Mouse (Mus musculus) ES-Bruce4 (cell line): ENCODE results near the gene Mrpl10. TPM values are rescaled to one million over a fixed set of nuclear protein-coding genes. Genes with fewer than 3 reads are reported as not detected.

Source experiments
- H3K27ac ChIP-seq: 2 replicates; pipeline ENCODE4 v1.5.1; 2012; ENCODE audit warnings: low read length, inconsistent platforms; ENCODE audit not compliant: insufficient read depth
- H3K27me3 ChIP-seq: 2 replicates; pipeline ENCODE4 v1.6.1; 2012; ENCODE audit warnings: mild to moderate bottlenecking, low read length, inconsistent platforms; ENCODE audit not compliant: control insufficient read depth, poor library complexity, insufficient read depth, severe bottlenecking
- H3K36me3 ChIP-seq: 2 replicates; pipeline ENCODE4 v1.6.1; 2012; ENCODE audit warnings: inconsistent platforms, mild to moderate bottlenecking, low read length, moderate library complexity; ENCODE audit not compliant: control insufficient read depth, poor library complexity, insufficient read depth, severe bottlenecking
- H3K4me1 ChIP-seq: one replicate; pipeline ENCODE4 v1.8.1; 2011; ENCODE audit warnings: low read length; ENCODE audit not compliant: control insufficient read depth, insufficient read depth
- H3K4me3 ChIP-seq: 2 replicates; pipeline ENCODE4 v1.5.1; 2011; ENCODE audit warnings: low read depth, mild to moderate bottlenecking, low read length
- H3K9ac ChIP-seq: 2 replicates; pipeline ENCODE4 v1.6.1; 2012; ENCODE audit warnings: low read depth, mild to moderate bottlenecking, inconsistent platforms; ENCODE audit not compliant: poor library complexity, severe bottlenecking
- H3K9me3 ChIP-seq: replicated peaks from 2 replicates; pipeline ENCODE4 v1.6.1; 2012; ENCODE audit warnings: mild to moderate bottlenecking, low read length, inconsistent platforms; ENCODE audit not compliant: control insufficient read depth, poor library complexity, insufficient read depth, severe bottlenecking
- CTCF ChIP-seq: IDR thresholded peaks from one replicate; pipeline ENCODE4 v1.8.1; 2011; ENCODE audit warnings: low read depth, low read length
- EP300 ChIP-seq: IDR thresholded peaks from 2 replicates; pipeline ENCODE4 v1.6.1; 2011; ENCODE audit warnings: low read depth, low read length; ENCODE audit not compliant: insufficient read depth
- POLR2A ChIP-seq: IDR thresholded peaks from one replicate; pipeline ENCODE4 v1.8.1; 2011; ENCODE audit warnings: low read length; ENCODE audit not compliant: insufficient read depth
- polyA plus RNA-seq: library from polyadenylated mRNA; stranded (reverse); fragments of >200 nt; gene quantifications from 2 replicates; pipeline ENCODE4 v1.2.4, GENCODE M21; 2011; ENCODE audit warnings: low read depth; ENCODE audit not compliant: missing spikeins, insufficient read depth, insufficient read length

The Mrpl10 gene
- polyA plus RNA-seq, 1 experiment = 62.6 TPM

- Histone ChIP-seq H3K4me3 (no peak overlapping the region), H3K27me3 (no peaks in the 10 kb centered on the region), H3K36me3 (peaks cover 7% of the 10 kb centered on the region), H3K9me3 (no peaks in the 10 kb centered on the region), H3K27ac (no peak overlapping the region), H3K4me1 (no peaks in the 10 kb centered on the region), H3K9ac (no peak overlapping the region)
- no peak for TF ChIP-seq EP300
- TF ChIP-seq POLR2A = no peak
- no peak for TF ChIP-seq CTCF
Observed at GRCm38 (mm10) chr11:97048090-97048650, 6.8 kb downstream of the Mrpl10 start.

GRCm38 (mm10) chr11:97049492-97050085 is 8.2 kb downstream of the Mrpl10 start:
- TF ChIP-seq CTCF (no peak), POLR2A (no peak), EP300 (no peak)
- no peaks in the 10 kb centered on the region for H3K27me3 ChIP-seq
- peaks cover 12% of the 10 kb centered on the region for H3K36me3 ChIP-seq
- no peak overlapping the region for H3K4me3 ChIP-seq
- no peak overlapping the region for H3K9ac ChIP-seq
- no peaks in the 10 kb centered on the region for H3K9me3 ChIP-seq
- H3K27ac ChIP-seq = no peak overlapping the region
- no peaks in the 10 kb centered on the region for H3K4me1 ChIP-seq

- TF ChIP-seq POLR2A = peak; percentile 26
- 0 out of 2 replicates have a peak, but pooled peaks have one; percentile 13 for TF ChIP-seq EP300
- TF ChIP-seq CTCF = peak; percentile 50
- Histone ChIP-seq H3K27ac (no peak within 1 kb of the TSS), H3K36me3 (peaks cover 15% of the 10 kb centered on the region)
Observed at GRCm38 (mm10) chr11:97050216-97050943, 9.0 kb downstream of the Mrpl10 start, which contains the start of gene Osbpl7. Osbpl7 (plus strand) TSS chr11:97050628.

GRCm38 (mm10) chr11:97050944-97051586 is 9.7 kb downstream of the Mrpl10 start:
- Histone ChIP-seq H3K4me3 (peak overlapping the region; percentile 83), H3K27ac (no peak overlapping the region), H3K27me3 (no peaks in the 10 kb centered on the region), H3K9ac (peak overlapping the region; percentile 48), H3K36me3 (peaks cover 15% of the 10 kb centered on the region), H3K4me1 (no peaks in the 10 kb centered on the region), H3K9me3 (no peaks in the 10 kb centered on the region)
- TF ChIP-seq CTCF (no peak), POLR2A (no peak), EP300 (no peak)

More at GRCm38 (mm10) chr11:97050216-97050943, 9.0 kb downstream of the Mrpl10 start, which contains the start of gene Osbpl7:
- no peaks in the 10 kb centered on the region for H3K9me3 ChIP-seq
- no peaks in the 10 kb centered on the region for H3K27me3 ChIP-seq
- H3K9ac ChIP-seq = peak within 1 kb of the TSS; percentile 48
- H3K4me1 ChIP-seq = no peaks in the 10 kb centered on the region
- peak within 1 kb of the TSS; percentile 83 for H3K4me3 ChIP-seq

- Histone ChIP-seq H3K4me1 (no peaks in the 10 kb centered on the region), H3K9me3 (no peaks in the 10 kb centered on the region), H3K36me3 (peaks cover 13% of the 10 kb centered on the region; the same call in 1 of the 2 replicates), H3K4me3 (no peak overlapping the region), H3K9ac (no peak overlapping the region), H3K27ac (no peak overlapping the region), H3K27me3 (no peaks in the 10 kb centered on the region)
- TF ChIP-seq EP300 (no peak), POLR2A (no peak), CTCF (no peak)
Observed at GRCm38 (mm10) chr11:97052219-97052646, 10.9 kb downstream of the Mrpl10 start.
